Comparison of ENCODE assay signal across 8 mouse cellular contexts in genomic region chr7:29364052-29364451, GRCm38 (mm10).
DNase-seq lines count a peak whose midpoint lies in the region; ATAC-seq and TF ChIP-seq lines count a peak whose summit lies in the region.

No protein-coding gene starts in this region.

- DNase-seq in kidney, adult 2 months: peak; percentile 17
- DNase-seq in kidney, postnatal 14 days: no peak
- peak; percentile 40 for DNase-seq in NIH3T3 (ENCODE audit: low read depth)
- DNase-seq in cerebellum, postnatal 25 days: peak; percentile 63 to 78
- peak; percentile 41 for DNase-seq in lung, postnatal 10 days

- H3K4me2 ChIP-seq in hindbrain, embryonic 16.5 days (ENCODE audit: low read length): no peak overlapping the region

- no peak for ATAC-seq in hindbrain, embryonic 16.5 days
- no peak for ATAC-seq in granulocyte monocyte progenitor cell, adult 5-6 weeks (replicated peaks; ENCODE audit: poor library complexity, severe bottlenecking)

- 0 out of 2 replicates have a peak overlapping the region, but pooled peaks have one; percentile 8 for H3K9ac ChIP-seq in hindbrain, embryonic 16.5 days (ENCODE audit: low read depth, low read length)

- peak; percentile 61 for TF ChIP-seq CTCF in kidney, adult 2 months (conservative IDR thresholded peaks at IDR 0.05; ENCODE audit: insufficient read depth, insufficient read length, low read depth, low read length)
- TF ChIP-seq CTCF in small intestine, adult 2 months (IDR thresholded peaks at IDR 0.05; ENCODE audit: extremely low read depth, insufficient read length, insufficient replicate concordance, low read depth, low read length): 0 out of 2 replicates have a peak, but pooled peaks have one; percentile 21

- WGBS in kidney, adult 2 months: 48% methylated on average over 4 of the region's 4 CpGs
- WGBS in hindbrain, embryonic 16.5 days: 11% methylated on average over 4 of the region's 4 CpGs
- WGBS in small intestine, adult 2 months: 47% methylated on average over 4 of the region's 4 CpGs

- H3K36me3 ChIP-seq in kidney, adult 2 months (ENCODE audit: control insufficient read depth, insufficient read depth, low read length): no peaks in the 10 kb centered on the region
- 0 out of 2 replicates have a peak, but pooled peaks cover 2% of the 10 kb centered on the region for H3K36me3 ChIP-seq in hindbrain, embryonic 16.5 days (ENCODE audit: control insufficient read depth, insufficient read depth, low read length)
- H3K36me3 ChIP-seq in small intestine, adult 2 months (ENCODE audit: control insufficient read depth, insufficient read depth, low read length): peaks cover 56% of the 10 kb centered on the region

- no peak for TF ChIP-seq POLR2A in kidney, adult 2 months (IDR thresholded peaks at IDR 0.05; ENCODE audit: low read depth, low read length)
- TF ChIP-seq POLR2A in small intestine, adult 2 months (IDR thresholded peaks at IDR 0.05; ENCODE audit: low read depth, low read length): no peak

- no peaks in the 10 kb centered on the region for H3K27me3 ChIP-seq in kidney, adult 2 months (replicated peaks; ENCODE audit: control insufficient read depth, insufficient read depth, low read length)
- no peaks in the 10 kb centered on the region for H3K27me3 ChIP-seq in hindbrain, embryonic 16.5 days (replicated peaks; ENCODE audit: control insufficient read depth, insufficient read depth, low read length)
- no peaks in the 10 kb centered on the region for H3K27me3 ChIP-seq in small intestine, adult 2 months (ENCODE audit: control insufficient read depth, insufficient read depth, low read length)

- H3K27ac ChIP-seq in kidney, adult 2 months (ENCODE audit: insufficient read depth, low read depth, low read length): no peak overlapping the region
- H3K27ac ChIP-seq in hindbrain, embryonic 16.5 days (ENCODE audit: low read depth, low read length): no peak overlapping the region
- no peak overlapping the region for H3K27ac ChIP-seq in small intestine, adult 2 months (ENCODE audit: insufficient read depth, low read depth, low read length)

- H3K9me3 ChIP-seq in hindbrain, embryonic 16.5 days (ENCODE audit: control insufficient read depth, low read length): no peaks in the 10 kb centered on the region

- H3K4me1 ChIP-seq in kidney, adult 2 months (ENCODE audit: control insufficient read depth, insufficient read depth, low read length): no peaks in the 10 kb centered on the region
- H3K4me1 ChIP-seq in hindbrain, embryonic 16.5 days (ENCODE audit: control insufficient read depth, insufficient read depth, low read depth, low read length): peaks cover 17% of the 10 kb centered on the region
- no peaks in the 10 kb centered on the region for H3K4me1 ChIP-seq in small intestine, adult 2 months (ENCODE audit: control insufficient read depth, insufficient read depth, insufficient read length, low read length)

- no peak overlapping the region for H3K4me3 ChIP-seq in kidney, adult 2 months (ENCODE audit: insufficient read depth, low read depth, low read length)
- no peak overlapping the region for H3K4me3 ChIP-seq in hindbrain, embryonic 16.5 days (ENCODE audit: low read length)
- no peak overlapping the region for H3K4me3 ChIP-seq in small intestine, adult 2 months (ENCODE audit: low read depth, low read length)
